Mouse (Mus musculus) cerebellum, adult 9-10 months (tissue): Measurements from ENCODE around the gene Dcdc2a.

Experiments used
- DNase-seq: peaks from one replicate; pipeline ENCODE4 v3.0.0; 2022

Gene Dcdc2a

GRCm38 (mm10) chr13:25055873-25056667, at the start of gene Dcdc2a:
Dcdc2a (plus strand) TSS chr13:25056004.
- no peak for DNase-seq

GRCm38 (mm10) chr13:25007115-25007514, 48.7 kb upstream of the Dcdc2a start:
- DNase-seq = peak; percentile 45

GRCm38 (mm10) chr13:25018316-25018715, 37.5 kb upstream of the Dcdc2a start:
- DNase-seq = no peak

DNA sequence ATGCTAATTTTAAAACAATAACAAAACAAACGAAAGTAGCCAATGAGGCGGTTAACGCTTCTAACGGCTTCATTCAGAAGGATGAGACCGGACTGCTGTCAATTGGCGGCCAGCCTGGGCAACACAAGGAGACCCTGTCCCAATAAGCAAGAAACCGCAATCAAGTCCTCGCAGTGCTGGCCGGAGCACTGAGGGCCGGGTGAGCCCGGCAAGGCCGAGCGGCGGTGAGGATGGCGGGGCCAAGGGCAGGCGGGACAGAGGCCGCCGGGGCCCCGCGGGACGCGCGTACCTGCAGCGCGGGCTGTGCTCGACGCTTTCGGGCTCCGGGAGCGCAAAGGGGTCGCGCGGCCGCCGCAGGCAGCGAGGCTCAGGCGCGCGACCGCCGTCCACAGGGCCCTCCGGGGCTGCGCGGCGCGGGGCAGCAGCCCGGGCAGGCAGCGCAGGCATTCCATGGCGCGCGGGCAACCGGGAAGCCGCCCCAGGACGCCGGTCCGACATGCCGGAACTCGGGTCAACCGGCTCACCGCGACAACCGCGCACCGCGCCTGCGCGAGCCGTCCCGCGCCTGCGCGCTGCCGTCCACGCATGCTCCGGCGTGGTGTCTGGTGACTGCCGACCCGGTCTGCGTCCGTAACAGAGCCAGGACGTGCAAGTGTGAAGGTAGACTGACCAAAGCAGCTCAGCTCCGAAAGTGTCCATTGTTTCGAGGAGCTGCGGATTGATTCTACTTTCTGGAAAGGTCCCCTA, 35.8 kb upstream of the Dcdc2a start, which contains the start of gene Mrs2:
Gene Mrs2, minus strand, starts transcription at position 587 of the 747 bp plus-strand sequence.
- DNase-seq = peak; percentile 89

DNA sequence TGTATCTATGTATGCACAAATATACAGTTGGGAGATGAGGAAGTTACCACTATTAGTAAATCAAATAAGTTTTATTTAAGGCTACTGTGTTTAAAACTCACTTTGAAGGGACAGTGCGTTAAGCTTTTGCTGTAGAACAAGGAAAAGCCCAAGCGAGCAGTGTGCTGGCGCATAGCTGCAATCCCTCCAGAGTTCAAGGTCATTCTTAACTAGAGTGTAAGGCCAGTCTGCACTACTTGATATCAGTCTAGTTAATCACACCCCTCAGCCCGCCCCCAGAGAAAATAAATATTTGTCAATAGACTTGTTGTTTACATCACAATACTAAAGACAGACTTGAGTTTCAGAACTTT, 35.3 kb upstream of the Dcdc2a start:
- no peak for DNase-seq

- DNase-seq = no peak
Observed at GRCm38 (mm10) chr13:25022386-25022785, 33.4 kb upstream of the Dcdc2a start.

- no peak for DNase-seq
Observed at GRCm38 (mm10) chr13:25023129-25023528, 32.7 kb upstream of the Dcdc2a start.

- DNase-seq = no peak
Observed at GRCm38 (mm10) chr13:25024655-25025054, 31.1 kb upstream of the Dcdc2a start.

GRCm38 (mm10) chr13:25026409-25027113, 29.2 kb upstream of the Dcdc2a start:
- DNase-seq = no peak

DNA sequence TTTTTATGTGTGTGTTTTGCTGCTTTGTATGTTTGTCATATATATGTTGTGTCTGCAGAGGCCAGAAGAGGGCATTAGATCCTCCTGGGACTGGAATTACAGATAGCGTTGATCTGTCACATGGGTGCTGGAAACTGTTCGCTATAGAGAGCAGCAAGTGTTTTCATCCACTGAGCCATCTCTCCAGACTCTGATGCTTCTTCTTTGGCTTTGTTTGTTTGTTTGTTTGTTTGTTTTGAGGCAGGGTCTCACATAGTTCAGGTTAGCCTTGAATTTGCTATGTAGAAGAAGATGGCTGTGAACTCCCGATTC, 28.7 kb upstream of the Dcdc2a start:
- DNase-seq = no peak

DNA sequence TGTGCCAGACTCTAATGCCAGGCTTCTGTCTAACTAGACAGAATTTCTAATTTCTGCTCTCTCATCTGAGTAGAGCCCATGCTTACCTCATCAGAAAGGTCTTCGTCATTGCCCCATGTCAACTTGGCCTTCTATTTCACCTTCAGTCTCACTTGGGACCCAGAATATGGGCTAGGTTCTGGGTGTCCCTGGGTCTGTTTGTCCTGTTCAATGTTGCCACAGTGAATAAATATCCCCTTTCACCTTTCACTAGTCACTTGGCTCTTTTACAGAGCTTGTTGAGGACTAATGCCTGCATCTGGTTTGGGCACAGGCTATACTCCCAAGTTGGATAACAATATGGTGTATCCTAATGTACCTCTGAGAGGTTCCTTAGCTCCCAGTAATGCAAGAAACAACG, 16.3 kb upstream of the Dcdc2a start:
- no peak for DNase-seq

- no peak for DNase-seq
Observed at GRCm38 (mm10) chr13:25052671-25053070, 3.1 kb upstream of the Dcdc2a start.

- peak; percentile 26 for DNase-seq
Observed at GRCm38 (mm10) chr13:25055111-25055554, 671 bp upstream of the Dcdc2a start.

GRCm38 (mm10) chr13:25066659-25067058, 10.9 kb downstream of the Dcdc2a start:
- DNase-seq = no peak

GRCm38 (mm10) chr13:25067183-25067582, 11.4 kb downstream of the Dcdc2a start:
- no peak for DNase-seq

- DNase-seq = no peak
Observed at GRCm38 (mm10) chr13:25069765-25070164, 14.0 kb downstream of the Dcdc2a start.

DNA sequence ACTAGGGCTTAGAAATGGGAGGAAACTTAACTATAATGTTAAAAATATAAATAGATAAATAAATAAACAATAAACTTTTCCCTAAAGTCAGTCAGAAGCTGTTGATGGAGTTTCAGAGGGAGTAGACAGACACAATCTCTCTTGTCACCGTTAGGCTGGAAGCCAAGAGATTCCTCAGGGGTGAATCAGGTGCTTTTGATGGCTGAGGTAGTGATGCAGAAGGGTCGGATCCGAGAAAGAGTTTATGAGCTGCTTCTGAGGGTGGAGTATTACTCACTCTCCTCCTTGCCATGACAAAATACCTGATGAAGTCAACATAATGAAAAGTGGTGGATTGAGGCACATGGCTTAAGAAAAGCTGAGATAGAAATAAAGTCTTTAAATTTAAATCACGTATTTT, 15.0 kb downstream of the Dcdc2a start:
- DNase-seq = no peak

DNA sequence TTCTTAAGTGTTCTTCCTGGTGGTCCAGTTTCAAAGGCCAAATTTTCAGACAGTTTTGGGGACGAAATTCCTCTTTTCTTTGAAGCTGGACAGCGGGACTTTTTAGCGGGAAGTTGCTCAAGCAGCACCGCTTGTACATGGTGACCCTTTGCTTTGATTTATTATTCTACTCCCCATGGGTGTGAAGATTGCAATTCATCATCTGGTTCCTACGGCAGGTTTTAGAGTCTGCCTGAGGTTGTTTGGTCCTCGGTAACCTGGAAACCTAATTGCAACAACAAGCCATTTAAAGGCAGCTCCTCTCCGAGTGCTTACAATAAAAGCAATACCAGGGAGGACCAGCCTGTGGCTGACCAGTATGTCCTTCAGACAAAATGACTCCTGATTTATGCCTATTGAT, 21.5 kb downstream of the Dcdc2a start:
- no peak for DNase-seq

GRCm38 (mm10) chr13:25083144-25083572, 27.4 kb downstream of the Dcdc2a start:
- no peak for DNase-seq

DNA sequence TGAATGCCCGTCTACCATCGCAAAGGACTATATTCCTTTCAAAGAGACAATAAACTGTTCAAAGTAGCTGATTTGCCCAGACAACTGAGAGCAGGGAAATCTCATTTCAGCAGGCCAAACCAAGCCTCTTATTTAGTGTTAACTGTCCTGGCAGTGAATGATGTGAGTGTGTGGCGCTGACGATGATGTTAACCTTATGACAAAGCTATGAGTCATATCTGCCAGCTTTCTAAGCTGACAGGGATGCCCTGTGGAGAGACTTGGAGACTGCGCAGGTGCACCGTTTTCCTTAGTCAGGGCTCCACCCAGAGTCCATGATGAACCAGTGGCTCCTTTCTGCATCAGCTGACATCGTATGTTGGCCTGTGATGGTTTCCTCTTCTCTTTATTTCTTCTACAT, 29.3 kb downstream of the Dcdc2a start:
- DNase-seq = no peak

GRCm38 (mm10) chr13:25091347-25091746, 35.5 kb downstream of the Dcdc2a start:
- no peak for DNase-seq

DNA sequence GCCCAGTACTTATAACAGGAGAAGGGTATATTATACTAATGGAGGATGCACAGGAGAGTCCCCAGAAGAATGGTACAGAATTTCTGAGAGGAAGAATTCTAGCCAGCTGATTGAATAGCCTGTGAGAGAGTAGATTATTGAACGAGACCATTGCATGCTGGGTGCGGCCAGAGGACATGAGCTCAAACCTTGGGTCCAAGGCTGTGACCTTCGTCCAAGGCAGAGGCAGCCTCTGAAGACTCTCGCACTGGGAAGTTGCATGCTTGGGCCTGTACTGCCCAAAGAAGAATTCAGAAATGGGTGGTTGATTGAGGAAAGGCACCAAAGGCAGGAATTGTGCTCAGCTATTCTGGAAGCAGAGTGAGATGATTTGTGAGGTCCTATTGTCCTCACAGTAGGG, 38.0 kb downstream of the Dcdc2a start:
- DNase-seq = no peak

- DNase-seq = no peak
Observed at GRCm38 (mm10) chr13:25094381-25094780, 38.6 kb downstream of the Dcdc2a start.

DNA sequence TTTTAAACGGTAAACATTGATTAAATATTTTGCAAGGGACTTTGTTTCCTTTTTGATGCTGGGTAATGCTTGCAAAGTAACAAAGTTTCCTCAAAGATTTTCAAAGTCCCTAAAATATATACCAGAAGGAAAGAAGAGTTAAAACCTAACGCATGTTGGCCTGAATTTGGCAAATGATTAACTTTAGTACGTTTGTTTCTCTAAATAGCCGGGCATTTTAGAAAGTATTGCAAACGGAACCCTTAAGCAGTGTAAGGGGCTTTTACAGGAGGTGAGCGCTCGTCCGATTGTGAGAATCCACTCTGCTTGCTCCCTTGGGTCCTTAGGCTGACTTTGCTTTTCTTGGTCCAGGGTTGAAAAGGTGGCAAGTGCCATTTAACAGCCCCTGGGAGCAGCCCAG, 41.5 kb downstream of the Dcdc2a start:
- no peak for DNase-seq
